Mouse (Mus musculus): Measurements from ENCODE around the gene Bmpr2. TPM values are rescaled to one million over a fixed set of nuclear protein-coding genes. Genes with fewer than 3 reads are reported as not detected.

Bmpr2 gene
- polyA plus RNA-seq, 1 experiment from 2014 or later = 17.9 TPM

DNA sequence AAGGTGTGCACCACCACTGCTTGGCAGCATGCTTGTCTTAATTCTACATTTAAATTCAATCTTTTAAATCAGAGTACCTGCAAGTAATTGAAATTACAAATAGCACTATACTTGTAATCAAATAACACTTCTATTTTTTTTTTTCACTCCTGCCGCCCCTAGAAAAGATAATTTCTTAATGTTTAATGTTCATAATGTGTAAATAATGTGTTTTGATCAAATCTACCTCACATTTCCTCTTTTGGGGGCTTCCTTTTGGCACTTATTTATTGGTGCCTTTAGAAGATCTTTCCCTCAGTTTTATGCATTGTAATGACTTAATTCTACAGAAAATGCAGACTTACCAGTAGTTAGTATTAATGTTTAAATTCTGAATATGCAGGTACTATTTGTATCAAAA lies 160.5 kb downstream of the Bmpr2 start:
- H3K4me2 ChIP-seq (replicated peaks; ENCODE audit: low read depth, low read length) = no peak overlapping the region
- TF ChIP-seq CTCF (IDR thresholded peaks at IDR 0.05) = no peak
- TF ChIP-seq EP300 (IDR thresholded peaks at IDR 0.05) = no peak
- no peaks in the 10 kb centered on the region for H3K9me3 ChIP-seq (ENCODE audit: low read length)
- H3K27me3 ChIP-seq (replicated peaks; ENCODE audit: insufficient read depth, low read length) = no peaks in the 10 kb centered on the region
- no peaks in the 10 kb centered on the region for H3K36me3 ChIP-seq (ENCODE audit: insufficient read depth, low read length)
- H3K4me1 ChIP-seq (ENCODE audit: insufficient read depth, low read depth, low read length) = no peaks in the 10 kb centered on the region
- 66% methylated on average over 1 of the region's 1 CpGs for WGBS
- H3K9ac ChIP-seq (replicated peaks; ENCODE audit: low read depth) = no peak overlapping the region
- DNase-seq (ENCODE audit: low spot score) (no peak), ATAC-seq (no peak)
- no peak overlapping the region for H3K4me3 ChIP-seq (ENCODE audit: low read depth, low read length)
- no peak overlapping the region for H3K27ac ChIP-seq (ENCODE audit: low read length)

DNA sequence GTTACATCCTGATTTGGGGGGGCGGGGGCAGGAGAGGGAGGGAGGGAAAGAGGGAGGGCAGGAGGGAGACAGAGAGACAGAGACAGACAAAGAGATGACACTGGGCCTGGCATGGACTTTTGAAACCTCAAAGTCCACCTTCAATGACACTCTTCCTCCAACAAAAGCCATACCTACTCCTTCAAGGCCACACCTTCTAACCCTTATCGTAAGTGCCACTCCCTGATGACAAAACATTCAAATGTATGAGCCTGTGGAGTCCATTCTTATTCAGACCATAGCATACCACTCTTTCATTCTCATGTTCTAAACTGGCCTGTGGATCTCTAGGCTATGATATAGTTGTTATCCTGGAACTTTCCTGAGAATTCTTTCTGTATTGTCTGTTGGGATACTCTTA lies 161.2 kb downstream of the Bmpr2 start:
- TF ChIP-seq CTCF (IDR thresholded peaks at IDR 0.05) (no peak), EP300 (IDR thresholded peaks at IDR 0.05) (no peak)
- no peak for DNase-seq (ENCODE audit: low spot score)
- Histone ChIP-seq H3K27ac (ENCODE audit: low read length) (no peak overlapping the region), H3K36me3 (ENCODE audit: insufficient read depth, low read length) (no peaks in the 10 kb centered on the region), H3K4me1 (ENCODE audit: insufficient read depth, low read depth, low read length) (no peaks in the 10 kb centered on the region), H3K9ac (replicated peaks; ENCODE audit: low read depth) (no peak overlapping the region), H3K9me3 (ENCODE audit: low read length) (no peaks in the 10 kb centered on the region), H3K4me3 (ENCODE audit: low read depth, low read length) (no peak overlapping the region), H3K27me3 (replicated peaks; ENCODE audit: insufficient read depth, low read length) (no peaks in the 10 kb centered on the region), H3K4me2 (replicated peaks; ENCODE audit: low read depth, low read length) (no peak overlapping the region)
- no peak for ATAC-seq
- WGBS = 70% methylated on average over 2 of the region's 2 CpGs

DNA sequence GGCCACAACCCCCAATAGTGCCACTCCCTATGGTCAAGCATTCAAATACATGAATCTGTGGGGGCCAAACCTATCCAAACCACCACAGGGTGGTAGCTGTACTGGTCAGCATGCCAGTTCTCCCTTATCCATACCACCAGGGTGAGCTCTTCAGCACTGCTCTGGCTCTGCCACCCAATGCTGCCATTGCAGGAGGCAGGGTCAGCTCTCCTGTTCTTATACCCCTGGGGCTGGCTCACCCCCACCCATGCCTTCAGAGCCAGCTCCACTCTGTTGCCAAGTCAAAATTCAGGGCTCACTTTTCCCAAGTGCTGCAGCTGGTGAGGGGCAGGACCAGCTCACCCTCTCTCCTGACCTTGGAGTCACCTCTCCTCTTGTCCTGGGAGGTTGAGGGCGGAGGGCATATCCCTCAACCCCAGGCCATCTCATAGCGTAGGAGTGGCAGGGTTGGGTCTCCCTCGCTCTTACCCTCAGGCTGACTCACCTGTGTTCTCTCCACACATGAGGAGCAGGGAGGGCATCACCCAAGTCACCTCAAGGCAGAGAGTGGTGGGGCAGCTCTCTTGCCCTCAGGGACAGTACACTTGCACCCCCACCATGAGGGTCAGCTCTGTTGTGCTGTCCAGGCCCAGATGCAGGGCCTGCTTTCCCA lies 162.9 kb downstream of the Bmpr2 start:
- Histone ChIP-seq H3K9me3 (ENCODE audit: low read length) (no peaks in the 10 kb centered on the region), H3K4me2 (replicated peaks; ENCODE audit: low read depth, low read length) (no peak overlapping the region), H3K4me3 (ENCODE audit: low read depth, low read length) (no peak overlapping the region), H3K36me3 (ENCODE audit: insufficient read depth, low read length) (no peaks in the 10 kb centered on the region), H3K9ac (replicated peaks; ENCODE audit: low read depth) (no peak overlapping the region), H3K4me1 (ENCODE audit: insufficient read depth, low read depth, low read length) (no peaks in the 10 kb centered on the region), H3K27ac (ENCODE audit: low read length) (no peak overlapping the region), H3K27me3 (replicated peaks; ENCODE audit: insufficient read depth, low read length) (no peaks in the 10 kb centered on the region)
- ATAC-seq (no peak), DNase-seq (ENCODE audit: low spot score) (no peak)
- TF ChIP-seq CTCF (IDR thresholded peaks at IDR 0.05) = peak; percentile 14; the same call in 1 of the 2 replicates
- TF ChIP-seq EP300 (IDR thresholded peaks at IDR 0.05) = no peak
- 89% methylated on average over 3 of the region's 3 CpGs for WGBS

DNA sequence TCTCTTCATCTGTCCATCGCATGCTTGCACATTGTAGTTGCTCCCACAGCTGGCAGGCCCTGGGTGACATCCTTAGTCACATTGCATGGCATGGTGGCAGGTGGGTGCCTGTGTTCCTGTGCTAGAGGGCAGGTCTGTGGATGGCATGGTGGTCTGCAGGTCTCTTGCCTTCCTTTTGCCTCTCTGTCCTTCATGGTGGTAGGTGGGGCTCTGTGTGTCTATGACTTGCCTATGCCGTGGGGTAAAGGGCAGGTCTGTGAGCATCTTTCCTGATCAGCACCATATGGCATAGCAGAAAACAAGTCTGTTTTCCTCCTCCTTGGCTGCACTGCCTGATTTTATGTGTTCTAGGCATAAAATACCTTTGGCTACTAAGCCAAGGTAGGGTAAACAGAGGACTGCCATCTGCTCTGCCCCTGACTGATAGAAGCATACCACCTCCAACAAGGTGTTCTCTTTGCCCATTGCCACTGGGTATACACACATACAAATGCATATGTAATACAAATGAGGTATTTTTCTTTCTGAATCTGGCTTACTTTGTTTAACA lies 164.0 kb downstream of the Bmpr2 start:
- TF ChIP-seq EP300 (IDR thresholded peaks at IDR 0.05) (no peak), CTCF (IDR thresholded peaks at IDR 0.05) (no peak)
- H3K27me3 ChIP-seq (replicated peaks; ENCODE audit: insufficient read depth, low read length) = no peaks in the 10 kb centered on the region
- no peaks in the 10 kb centered on the region for H3K36me3 ChIP-seq (ENCODE audit: insufficient read depth, low read length)
- H3K9me3 ChIP-seq (ENCODE audit: low read length) = no peaks in the 10 kb centered on the region
- H3K9ac ChIP-seq (replicated peaks; ENCODE audit: low read depth) = no peak overlapping the region
- ATAC-seq (no peak), DNase-seq (ENCODE audit: low spot score) (no peak)
- 85% methylated on average over 2 of the region's 2 CpGs for WGBS
- no peak overlapping the region for H3K4me2 ChIP-seq (replicated peaks; ENCODE audit: low read depth, low read length)
- no peaks in the 10 kb centered on the region for H3K4me1 ChIP-seq (ENCODE audit: insufficient read depth, low read depth, low read length)
- H3K4me3 ChIP-seq (ENCODE audit: low read depth, low read length) = no peak overlapping the region
- H3K27ac ChIP-seq (ENCODE audit: low read length) = no peak overlapping the region

Other genes starting within 250 kb of the Bmpr2 start
- 5.5 and 8.1 TPM in 2 replicates for gene Gm973, start 247.1 kb upstream of the Bmpr2 start, polyA plus RNA-seq (2015; fragmentation: Nextera tagmentation; extraction: Ambion mirVana)
- 257 and 273 TPM in 2 replicates for gene Sumo1, start 92.6 kb upstream of the Bmpr2 start, polyA plus RNA-seq (2015; fragmentation: Nextera tagmentation; extraction: Ambion mirVana)
- gene Nop58, start 78.4 kb upstream of the Bmpr2 start, polyA plus RNA-seq (2015; fragmentation: Nextera tagmentation; extraction: Ambion mirVana) = 55.9 and 66.4 TPM in 2 replicates
- gene Fam117b, start 149.6 kb downstream of the Bmpr2 start, polyA plus RNA-seq (2015; fragmentation: Nextera tagmentation; extraction: Ambion mirVana) = 12.5 and 12.7 TPM in 2 replicates